Mouse (Mus musculus): ENCODE measurements at regions not wholly inside any gene's neighbourhood (a gene's known extent, or its start where the extent isn't known, plus 50 kb on each side); places are given as distances from the start of the nearest gene placed in this dataset.

GRCm38 (mm10) chr1:183956391-183956790, 56.7 kb upstream of the Dusp10 start:
- DNase-seq (ENCODE audit: low spot score in 2 of 2) = no peak

- no peak for DNase-seq (ENCODE audit: low spot score in 2 of 2)
Measured at GRCm38 (mm10) chr1:183961383-183961782, 51.7 kb upstream of the Dusp10 start.

- DNase-seq (ENCODE audit: low spot score in 2 of 2) = no peak
Measured at GRCm38 (mm10) chr1:183962486-183962885, 50.6 kb upstream of the Dusp10 start.

GRCm38 (mm10) chr1:183963286-183963685, 49.8 kb upstream of the Dusp10 start:
- DNase-seq (ENCODE audit: low spot score in 2 of 2) = no peak

Measured in layer of hippocampus, adult 18-20 months (tissue).